Mouse (Mus musculus): ENCODE measurements around the gene Slc6a20a.

Gene Slc6a20a

DNA sequence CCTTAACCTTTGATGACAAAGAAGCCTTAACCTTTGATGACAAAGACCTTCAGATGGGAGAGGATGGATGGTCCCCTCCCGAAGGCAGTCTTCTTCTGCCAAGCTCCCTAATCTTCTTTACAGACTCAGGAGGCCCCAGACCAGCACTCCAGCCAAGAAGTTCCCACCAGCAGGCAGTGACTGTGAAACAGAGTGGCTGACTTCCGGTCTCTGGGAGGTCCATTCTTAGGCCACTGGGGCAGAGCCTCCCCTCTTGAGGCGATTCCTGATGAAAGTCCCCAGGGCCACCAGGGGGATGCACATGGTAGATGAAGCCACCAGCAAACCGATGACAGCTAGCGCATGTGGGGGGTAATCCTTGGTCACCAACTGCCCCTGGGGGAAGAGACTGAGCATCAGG is 41.9 kb downstream of the Slc6a20a start:
- DNase-seq, result no peak

DNA sequence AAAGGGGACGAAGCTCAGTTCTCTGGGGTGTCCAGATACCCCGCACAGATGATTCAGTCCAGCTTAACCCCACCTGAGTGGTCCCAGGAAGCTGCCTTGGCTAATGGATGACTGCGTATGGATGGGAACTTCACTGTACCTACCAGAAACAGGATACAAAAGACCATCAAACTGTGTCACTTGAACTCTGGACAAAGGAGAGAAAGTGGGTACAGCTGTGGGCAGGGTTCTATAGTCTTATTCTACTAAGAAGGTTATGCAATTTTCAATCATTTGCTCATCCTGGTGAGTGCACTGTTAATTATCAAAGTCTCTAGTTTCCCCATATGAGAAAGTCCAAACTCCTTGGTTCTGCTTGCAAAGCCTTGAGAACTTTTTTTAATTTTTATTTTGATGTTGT is 45.7 kb downstream of the Slc6a20a start:
- DNase-seq, result no peak

DNA sequence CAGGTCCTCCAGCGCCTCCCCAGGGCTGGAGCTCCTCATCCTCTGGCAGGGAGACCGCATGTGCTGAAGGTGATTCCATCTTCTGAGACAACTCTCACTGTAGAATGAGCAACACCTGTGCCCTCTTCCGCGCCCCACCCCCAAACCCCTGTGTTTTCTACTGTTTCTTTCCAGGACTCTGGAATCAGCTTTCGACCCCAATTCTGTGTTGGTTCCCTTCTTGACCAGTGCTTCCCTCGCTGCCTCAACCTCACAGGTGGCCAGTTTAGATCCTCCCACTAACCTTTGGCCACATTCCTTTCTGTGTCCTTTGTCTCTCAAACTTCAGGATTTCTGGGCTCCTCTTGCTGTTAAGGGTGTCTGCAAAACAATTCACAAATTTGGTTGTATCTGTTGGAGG is 46.4 kb downstream of the Slc6a20a start, which contains the start of gene Slc6a20b:
Gene Slc6a20b (minus strand): TSS at position 285 of the 400 bp plus-strand sequence.
- no peak for DNase-seq

DNA sequence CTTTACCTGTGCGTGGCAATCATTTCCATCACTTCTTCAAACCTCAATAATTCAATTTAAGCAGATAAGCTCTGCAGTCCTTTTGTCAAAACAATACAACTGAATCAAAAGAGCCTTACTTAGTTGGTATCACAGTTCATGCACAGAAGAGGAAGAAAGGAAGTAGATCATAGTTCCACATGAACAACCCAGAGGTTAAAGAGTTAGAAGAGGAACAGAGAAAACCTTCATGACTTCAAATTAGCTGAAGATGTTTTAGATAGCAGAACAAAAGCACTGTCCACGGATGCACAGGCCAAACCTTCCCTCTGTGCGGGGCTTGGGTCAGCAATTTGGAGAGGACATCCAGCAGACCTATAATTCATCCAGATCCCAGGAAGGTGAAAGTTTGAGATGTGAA is 47.0 kb downstream of the Slc6a20a start:
- DNase-seq, result no peak

DNA sequence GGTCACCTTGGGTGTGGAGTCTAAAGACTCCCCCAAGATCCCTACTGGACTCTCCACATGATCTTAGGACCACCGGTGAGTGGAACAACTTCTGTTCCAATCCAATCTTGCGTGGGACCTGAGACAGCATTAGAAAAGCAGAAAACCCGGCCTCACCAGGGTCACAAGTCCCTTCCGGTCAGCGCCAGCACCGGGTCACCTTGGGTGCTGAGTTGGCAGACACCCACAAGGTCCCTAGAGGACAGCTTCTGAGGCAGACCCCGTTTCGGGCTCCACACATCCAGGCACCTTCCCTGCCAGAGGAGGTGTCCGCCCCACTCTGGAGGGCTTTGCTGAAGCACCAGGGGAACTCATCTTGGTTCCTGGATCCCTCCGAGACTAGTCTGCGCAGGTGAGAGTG is 52.9 kb downstream of the Slc6a20a start:
- no peak for DNase-seq

DNA sequence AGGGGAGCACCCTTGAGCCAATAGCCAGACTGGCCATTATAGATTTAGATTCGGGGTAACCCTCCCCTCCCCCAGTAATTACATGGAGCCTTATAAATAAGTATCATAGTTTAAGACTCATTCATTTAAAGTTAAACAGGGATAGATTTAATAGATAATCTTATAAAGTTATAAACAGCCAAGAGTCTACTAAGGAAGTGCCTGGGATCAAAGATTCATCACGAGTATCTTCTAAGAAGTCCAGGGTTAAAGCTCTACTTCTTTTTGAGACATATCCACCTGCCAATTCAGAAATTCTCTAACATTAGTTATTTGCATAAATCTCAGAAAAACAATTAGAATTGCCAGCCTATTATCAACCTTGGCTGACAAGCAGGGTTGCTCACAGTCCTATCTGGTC is 53.9 kb downstream of the Slc6a20a start:
- no peak for DNase-seq

DNA sequence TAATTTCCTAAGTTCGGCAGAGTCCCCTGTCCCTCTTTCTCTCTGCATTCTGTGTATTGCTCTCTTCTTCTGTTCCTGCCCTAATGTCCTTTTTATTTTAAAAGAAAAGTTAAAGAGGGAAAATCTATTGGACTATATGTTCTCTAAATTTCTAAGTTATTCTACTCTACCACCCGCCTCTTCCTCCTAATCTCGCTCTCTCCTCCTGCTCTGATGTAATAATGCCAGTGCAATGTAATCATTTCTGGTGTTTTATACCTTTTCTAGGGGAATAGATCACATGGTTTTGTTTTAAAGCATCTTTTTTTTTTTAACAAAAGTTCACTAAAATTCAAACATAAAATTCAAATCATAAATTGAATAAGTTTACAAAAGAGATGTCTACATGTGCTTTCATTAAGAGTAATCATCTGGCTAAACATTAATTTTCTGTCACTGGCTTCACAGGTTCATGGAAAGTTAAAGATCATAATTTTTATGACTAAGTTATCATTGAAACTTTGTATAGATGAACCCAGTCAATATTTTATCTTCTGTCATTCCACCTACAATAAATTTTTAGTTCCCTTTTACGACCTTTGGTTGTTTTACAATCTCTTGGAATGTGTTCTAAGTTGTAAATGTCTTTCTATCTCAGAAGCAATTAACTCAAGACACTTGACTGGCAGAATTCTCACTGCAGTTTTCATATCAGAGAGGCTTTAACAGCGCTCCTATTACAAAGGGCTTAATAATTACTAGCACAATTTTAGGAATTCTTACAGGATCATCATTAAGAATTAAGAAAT is 58.2 kb downstream of the Slc6a20a start:
- no peak for DNase-seq

DNA sequence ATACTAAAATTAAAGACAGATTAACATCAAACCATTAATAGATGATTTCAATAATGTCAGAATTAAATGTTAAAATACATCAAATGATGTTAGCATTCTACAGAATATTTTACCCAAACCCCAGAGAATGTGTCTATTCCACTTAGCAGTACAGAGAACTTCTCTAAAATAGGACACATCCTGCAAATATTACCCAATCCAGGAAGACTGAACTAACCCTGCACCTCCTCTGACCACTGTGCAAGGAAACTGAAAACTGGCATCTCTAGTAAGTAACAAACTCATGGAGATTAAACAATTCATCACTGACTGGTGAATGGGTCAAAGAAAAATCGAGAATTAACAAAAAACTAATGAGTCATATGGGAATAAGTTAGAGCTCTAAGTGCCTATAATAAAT is 77.2 kb downstream of the Slc6a20a start:
- DNase-seq, result no peak

DNA sequence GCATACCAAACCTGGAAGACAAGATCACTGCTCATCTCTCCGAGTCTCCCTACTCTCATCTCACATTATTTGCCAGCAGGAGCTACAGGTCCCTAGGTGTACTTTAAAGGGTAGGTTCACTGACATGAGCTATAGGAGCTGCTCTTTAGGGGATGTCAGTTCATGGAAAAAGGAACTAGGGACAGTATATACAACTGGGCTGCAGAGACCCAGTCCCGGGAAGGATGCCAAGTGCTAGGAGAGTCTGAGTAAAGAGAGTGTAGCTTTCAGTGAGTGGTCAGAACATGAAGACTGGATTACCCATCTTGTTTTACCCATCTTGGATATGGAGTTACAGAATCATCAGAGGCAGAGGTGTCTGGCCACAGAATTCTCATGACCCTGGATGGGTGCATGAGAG is 81.3 kb downstream of the Slc6a20a start:
- DNase-seq, result no peak

DNA sequence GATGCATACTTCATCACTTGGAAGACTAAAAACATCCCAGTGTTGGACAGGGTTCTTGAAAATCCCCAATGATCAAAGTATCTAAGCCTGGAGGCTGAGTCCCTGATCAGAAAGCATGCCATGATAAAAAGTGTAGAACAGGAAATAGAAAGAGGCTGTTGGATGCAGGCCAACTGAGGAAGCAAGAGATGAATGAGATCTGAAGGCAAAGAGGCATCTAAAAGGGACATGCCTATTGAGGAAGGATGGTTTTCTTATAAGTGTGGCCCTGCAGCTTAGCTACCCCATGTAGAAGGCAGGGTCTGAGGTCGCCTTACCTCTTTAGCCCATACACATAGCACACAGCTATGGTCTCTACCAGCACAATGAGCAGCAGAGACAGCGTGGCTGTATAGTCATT is 81.8 kb downstream of the Slc6a20a start:
- no peak for DNase-seq

DNA sequence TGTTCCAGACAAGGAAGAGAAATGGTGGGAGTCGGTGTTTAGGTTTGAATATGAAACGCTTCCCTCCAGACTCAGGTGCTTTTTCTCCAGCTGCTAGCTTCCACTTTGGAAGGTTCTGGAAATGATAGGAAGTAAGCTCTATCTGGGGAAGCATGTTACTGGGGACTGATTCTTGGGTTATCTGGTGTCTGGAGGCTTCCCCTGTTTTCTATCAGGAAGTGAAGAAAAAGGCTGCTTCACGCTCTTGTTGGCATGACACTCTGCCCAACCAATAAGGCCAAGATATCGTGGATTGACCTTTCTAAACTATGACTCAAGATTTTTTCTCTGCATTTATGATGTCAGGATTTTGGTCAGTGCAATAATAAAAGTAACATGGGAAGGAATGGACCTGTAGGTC is 83.5 kb downstream of the Slc6a20a start:
- no peak for DNase-seq

DNA sequence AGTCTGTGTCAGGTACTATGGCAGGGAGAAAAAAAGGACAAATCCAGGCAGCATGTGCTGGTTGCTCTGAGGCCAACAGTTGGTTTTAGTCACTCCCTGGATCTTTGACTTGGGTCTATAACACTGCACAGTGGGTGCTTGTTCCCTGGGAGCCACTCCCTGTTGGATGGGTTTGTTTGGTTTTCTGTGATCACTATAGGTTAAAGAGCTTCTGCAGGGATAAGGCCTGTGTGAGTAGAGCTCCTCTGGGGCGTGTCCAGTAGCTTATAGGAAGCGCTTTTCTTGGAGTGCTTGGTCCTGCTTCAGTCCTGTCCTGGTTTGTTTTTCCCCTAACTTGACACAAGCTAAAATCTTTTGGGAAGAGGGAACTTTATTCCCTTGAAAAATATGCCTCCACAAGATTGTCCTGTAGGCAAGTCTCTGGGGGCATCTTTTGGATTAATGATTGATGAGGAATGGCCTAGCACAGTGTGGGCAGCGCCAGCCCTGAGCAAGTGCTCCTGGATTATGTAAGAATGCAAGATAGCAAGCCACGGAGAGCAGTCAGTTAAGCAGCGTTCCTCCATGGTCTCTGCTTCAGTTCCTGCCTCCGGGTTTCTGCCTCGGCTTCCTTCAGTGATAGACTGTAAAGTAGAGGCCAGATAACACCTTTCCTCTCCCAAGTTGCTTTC is 89.3 kb downstream of the Slc6a20a start:
- no peak for DNase-seq

Data from cerebellum, adult 9-11 months (tissue).